Comparison of ENCODE assay signal across 24 mouse cellular contexts in genomic region chr2:28226971-28227370, GRCm38 (mm10). TPM values are rescaled to one million over a fixed set of nuclear protein-coding genes. Genes with fewer than 3 reads are reported as not detected.
DNase-seq lines count a peak whose midpoint lies in the region; ATAC-seq and TF ChIP-seq lines count a peak whose summit lies in the region.
"Had no signal": no experiment of that assay in that cellular context is flagged by ENCODE, and none has a peak within 500 bp of the region (broad histone marks: within the 10 kb centered on the region; RNA-seq: fewer than 3 reads in every experiment).

No protein-coding gene starts in this region.

- H3K9ac ChIP-seq in midbrain, embryonic 13.5 days (replicated peaks): no peak overlapping the region
- H3K9ac ChIP-seq: forebrain, postnatal 0 days; heart, embryonic 15.5 days; kidney, embryonic 15.5 days had no signal

- H3K36me3 ChIP-seq in midbrain, embryonic 13.5 days: peaks cover 63% of the 10 kb centered on the region
- H3K36me3 ChIP-seq: G1E; heart, embryonic 15.5 days had no signal

- no peak for TF ChIP-seq POLR2A in cerebellum, adult 2 months (IDR thresholded peaks at IDR 0.05; ENCODE audit: borderline replicate concordance, insufficient read depth, low read length)

- ATAC-seq in midbrain, embryonic 13.5 days: no peak
- ATAC-seq: Patski had no signal

- intact Hi-C loops in left cerebral cortex, adult 2 months (cut with DNase I): loop anchor here (5.0 kb wide), 2 partner anchors 45 to 75 kb away; no protein-coding TSS in a partner anchor

- H3K27ac ChIP-seq in cerebellum, adult 2 months (ENCODE audit: insufficient read depth, low read length): peak overlapping the region; percentile 19; the same call in 1 of the 2 replicates
- H3K27ac ChIP-seq in left cerebral cortex, adult 2 months: peak overlapping the region; percentile 83
- H3K27ac ChIP-seq in midbrain, embryonic 13.5 days: peak overlapping the region; percentile 63; the same call in 1 of the 2 replicates
- H3K27ac ChIP-seq: forebrain, embryonic 10.5 days; heart, adult 2 months; heart, embryonic 15.5 days; kidney, embryonic 15.5 days had no signal

- H3K27me3 ChIP-seq in cerebellum, adult 2 months (ENCODE audit: control insufficient read depth, insufficient read depth, low read length): no peaks in the 10 kb centered on the region
- H3K27me3 ChIP-seq in midbrain, embryonic 13.5 days: no peaks in the 10 kb centered on the region
- H3K27me3 ChIP-seq: kidney, embryonic 15.5 days; Patski had no signal

- H3K4me3 ChIP-seq in cerebellum, adult 2 months (replicated peaks; ENCODE audit: insufficient read depth, low read depth, low read length): no peak overlapping the region
- no peak overlapping the region for H3K4me3 ChIP-seq in left cerebral cortex, adult 2 months
- H3K4me3 ChIP-seq in midbrain, embryonic 13.5 days (replicated peaks): no peak overlapping the region
- H3K4me3 ChIP-seq: forebrain, embryonic 10.5 days; heart, adult 2 months; heart, embryonic 15.5 days; kidney, embryonic 15.5 days; limb, embryonic 10.5 days had no signal

- no peak overlapping the region for H3K4me2 ChIP-seq in midbrain, embryonic 13.5 days (replicated peaks)
- H3K4me2 ChIP-seq: heart, embryonic 15.5 days; kidney, embryonic 15.5 days had no signal

- WGBS in cerebellum, adult 2 months: 85% methylated on average over 5 of the region's 5 CpGs
- 52% methylated on average over 5 of the region's 5 CpGs for WGBS in midbrain, embryonic 13.5 days

- no peaks in the 10 kb centered on the region for H3K9me3 ChIP-seq in midbrain, embryonic 13.5 days
- H3K9me3 ChIP-seq: forebrain, embryonic 10.5 days; G1E; heart, embryonic 15.5 days; kidney, embryonic 15.5 days; limb, embryonic 10.5 days had no signal

- no peak for TF ChIP-seq CTCF in cerebellum, adult 2 months (IDR thresholded peaks at IDR 0.05; ENCODE audit: borderline replicate concordance, insufficient read depth, low read depth, low read length)
- no peak for TF ChIP-seq CTCF in left cerebral cortex, adult 2 months (IDR thresholded peaks at IDR 0.05)

- H3K4me1 ChIP-seq in cerebellum, adult 2 months (ENCODE audit: control insufficient read depth, insufficient read depth, low read length): peaks cover 35% of the 10 kb centered on the region
- H3K4me1 ChIP-seq in midbrain, embryonic 13.5 days (replicated peaks): peaks cover 55% of the 10 kb centered on the region
- H3K4me1 ChIP-seq: heart, embryonic 15.5 days had no signal

- DNase-seq in cerebellum, adult 2 months: no peak
- DNase-seq in cerebellum, postnatal 14 days: no peak
- DNase-seq in left cerebral cortex, adult 2 months (ENCODE audit: extremely low spot score in 1 of 2, low spot score in 2 of 2): no peak
- no peak for DNase-seq in left cerebral cortex, adult 18-20 months (ENCODE audit: low spot score in 2 of 2)
- no peak for DNase-seq in lung, postnatal 14 days
- no peak for DNase-seq in heart, adult 11 months
- DNase-seq in heart, adult 8-10 months (ENCODE audit: low spot score): no peak
- DNase-seq: cerebellum, adult 11-12 months; cerebellum, postnatal 36 days; forebrain, postnatal 0 days; gastrocnemius, postnatal 25 days; heart, adult 2 months; heart, postnatal 36 days; kidney, adult 11 months; kidney, postnatal 4 days; thymus, adult 18-20 months; thymus, postnatal 36 days had no signal

RNA-seq across cellular contexts. Expression of gene Olfm1, which starts 34.2 kb away (rescaled TPM):
- polyA plus RNA-seq in cerebellum, adult 2 months (2012; rRNA removed): 567 and 588 TPM in 2 replicates
- total RNA-seq in left cerebral cortex, adult 2 months (2021): 1,000 to 10,000 TPM; 1,521 to 1,595 TPM
- 1,000 to 10,000 TPM; 1,494 to 1,506 TPM for total RNA-seq in left cerebral cortex, adult 18-20 months (2021)
- polyA plus RNA-seq in midbrain, embryonic 13.5 days (2015; fragmentation: Nextera tagmentation; extraction: Ambion mirVana): 171 and 203 TPM in 2 replicates
- total RNA-seq in heart, adult 8-10 months (2022): 10 to 100 TPM in 3 of 4 experiments, 1 to 10 TPM in 1; 7.3 to 10.8 (median 10.6) TPM

Comparison
In these comparisons a context has a peak if more than half of its experiments do, and no peak if none do; other contexts are left out.
1. H3K27ac ChIP-seq: peak in every context shown above with its lines; median percentile 83 in left cerebral cortex, adult 2 months; 63 in midbrain, embryonic 13.5 days; 19 in cerebellum, adult 2 months.
2. RNA of gene Olfm1, which starts 34.2 kb away (total RNA-seq): 1,521 to 1,595 TPM in left cerebral cortex, adult 2 months and 1,494 to 1,506 TPM in left cerebral cortex, adult 18-20 months; 7.3 to 10.8 TPM in heart, adult 8-10 months; every median in the first group is over 100 times any median in the second.